Mouse (Mus musculus) forebrain, embryonic 11.5 days (tissue): ENCODE measurements around the gene Gnb5. TPM values are rescaled to one million over a fixed set of nuclear protein-coding genes. Genes with fewer than 3 reads are reported as not detected.

Experiments used
- polyA plus RNA-seq: library from polyadenylated mRNA; unstranded; fragments of >200 nt; fragmentation: Nextera tagmentation; extraction: Ambion mirVana; gene quantifications from 2 replicates; pipeline ENCODE4 v1.2.1, GENCODE M21; 2014

Gene Gnb5
- polyA plus RNA-seq, 1 experiment from 2014 or later, result 34.1 TPM

Other genes starting within 250 kb of the Gnb5 start
- 38.0 and 41.5 TPM in 2 replicates for gene Myo5a, start 235.3 kb upstream of the Gnb5 start, polyA plus RNA-seq
- gene Myo5c, start 74.3 kb upstream of the Gnb5 start, polyA plus RNA-seq, result 0.55 and 0.72 TPM in 2 replicates
- gene Bcl2l10, start 41.5 kb downstream of the Gnb5 start, polyA plus RNA-seq, result not detected in 2 replicates
- gene Mapk6, start 103.7 kb downstream of the Gnb5 start, polyA plus RNA-seq, result 179 and 181 TPM in 2 replicates
- 52.6 and 52.8 TPM in 2 replicates for gene Leo1, start 135.2 kb downstream of the Gnb5 start, polyA plus RNA-seq